Mouse (Mus musculus) liver, adult (tissue): ENCODE results near the gene Gm11541.

ENCODE experiments used
- GATA4 ChIP-seq: IDR thresholded peaks from 2 replicates; pipeline ENCODE4 v1.6.1; 2014; ENCODE audit warnings: mild to moderate bottlenecking, low read length; ENCODE audit not compliant: insufficient replicate concordance

The Gm11541 gene

DNA sequence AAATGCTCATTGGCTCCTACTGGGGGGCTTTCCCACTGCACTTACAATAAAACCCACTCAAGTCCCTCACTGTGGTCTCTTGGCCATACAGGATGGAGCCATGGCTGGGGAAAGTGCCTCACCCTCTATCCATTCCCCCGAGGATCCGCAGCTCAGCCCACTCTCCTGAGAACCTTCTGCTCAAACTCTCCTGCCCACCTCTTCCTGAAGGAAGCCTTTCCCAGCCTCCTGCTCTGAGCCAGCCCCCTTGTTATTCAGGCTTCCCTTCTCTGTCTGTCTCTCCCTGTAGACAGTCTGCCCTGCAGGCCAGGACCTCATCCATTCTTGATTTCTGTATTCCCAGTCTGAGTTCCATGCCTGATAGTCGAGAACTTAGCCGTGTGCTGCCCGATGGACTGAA lies 29.3 kb downstream of the Gm11541 start:
- no peak for TF ChIP-seq GATA4

DNA sequence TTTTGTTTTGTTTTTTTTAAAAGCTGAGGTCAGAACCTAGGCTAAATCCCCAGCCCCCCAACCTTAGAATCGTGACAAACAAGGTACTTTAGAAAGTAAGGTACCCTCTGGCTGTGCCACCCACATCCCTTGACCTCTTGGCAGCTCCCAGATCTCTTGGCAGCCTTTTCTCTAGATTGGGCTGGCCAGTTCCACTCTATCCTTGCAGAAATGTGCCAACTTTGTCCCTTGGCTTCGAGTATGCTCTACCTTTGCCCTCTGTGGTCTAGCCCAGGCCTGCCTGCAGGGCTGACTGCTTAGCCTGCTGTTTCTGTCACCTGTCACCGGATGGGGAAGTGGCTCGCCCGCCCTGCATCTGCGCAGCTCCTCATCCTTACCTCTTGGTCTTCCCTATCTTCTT lies 39.0 kb downstream of the Gm11541 start:
- TF ChIP-seq GATA4, result no peak

DNA sequence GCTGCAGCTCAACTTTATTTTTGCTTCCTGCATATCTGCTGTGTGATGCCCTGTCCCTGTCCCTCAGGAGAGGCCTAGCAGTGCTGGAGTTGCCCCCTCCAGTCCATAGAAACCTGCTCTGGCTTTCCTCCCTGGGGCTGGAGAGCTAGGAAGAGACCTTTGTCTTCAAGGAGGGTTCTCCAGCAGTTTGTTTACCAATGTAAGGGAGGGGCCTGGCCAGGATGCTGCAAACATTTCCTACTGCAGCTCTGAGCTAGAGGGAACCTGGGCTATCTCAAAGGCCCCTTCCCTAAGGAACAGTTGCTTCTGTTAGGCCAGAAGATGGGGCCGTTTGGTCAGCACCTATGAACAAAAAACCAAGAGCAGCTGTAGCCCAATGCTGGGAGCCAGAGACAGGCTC lies 43.0 kb downstream of the Gm11541 start:
- no peak for TF ChIP-seq GATA4

DNA sequence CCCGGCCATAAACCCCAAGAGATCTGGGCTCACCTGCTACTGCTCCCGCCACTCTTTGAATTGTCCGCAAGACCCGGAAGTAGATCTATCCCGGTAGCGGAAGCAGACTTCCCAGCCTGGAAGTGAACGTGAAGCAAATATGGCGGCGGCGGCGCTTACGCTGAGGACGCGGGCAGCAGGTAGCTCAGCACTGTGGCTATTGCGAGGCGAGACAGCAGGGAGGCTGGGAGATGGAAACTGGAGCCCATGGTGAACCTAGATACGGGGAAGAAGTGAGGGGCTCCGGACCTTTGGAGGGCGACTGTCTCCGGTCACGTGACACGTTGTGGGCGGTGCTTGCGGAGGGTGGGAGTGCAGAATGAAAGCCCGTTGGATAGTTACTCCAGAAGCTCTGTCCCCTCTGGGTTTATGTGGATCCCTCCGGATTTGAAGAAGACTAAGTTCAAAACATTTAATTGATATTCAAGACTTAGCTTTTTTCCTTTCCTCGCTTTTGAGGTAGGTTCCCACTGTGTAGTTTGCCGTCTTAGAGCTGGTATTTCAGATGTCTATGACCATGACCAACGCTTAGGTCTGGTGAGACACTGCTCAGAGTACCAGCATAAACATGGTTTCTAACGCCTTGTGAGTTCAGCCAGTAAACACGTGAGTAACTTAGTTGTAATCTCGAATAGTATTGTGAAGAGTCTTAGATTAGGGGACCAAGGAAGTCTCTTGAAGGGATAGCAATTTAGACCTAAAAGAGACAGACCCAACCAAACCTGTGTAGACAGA lies 50.4 kb downstream of the Gm11541 start, which contains the start of the genes Mrpl27 and Eme1:
TSS of gene Mrpl27 (plus strand) at position 105 of the 774 bp plus-strand sequence.
TSS of gene Eme1 (minus strand) at position 302 of the 774 bp plus-strand sequence.
- TF ChIP-seq GATA4, result no peak

DNA sequence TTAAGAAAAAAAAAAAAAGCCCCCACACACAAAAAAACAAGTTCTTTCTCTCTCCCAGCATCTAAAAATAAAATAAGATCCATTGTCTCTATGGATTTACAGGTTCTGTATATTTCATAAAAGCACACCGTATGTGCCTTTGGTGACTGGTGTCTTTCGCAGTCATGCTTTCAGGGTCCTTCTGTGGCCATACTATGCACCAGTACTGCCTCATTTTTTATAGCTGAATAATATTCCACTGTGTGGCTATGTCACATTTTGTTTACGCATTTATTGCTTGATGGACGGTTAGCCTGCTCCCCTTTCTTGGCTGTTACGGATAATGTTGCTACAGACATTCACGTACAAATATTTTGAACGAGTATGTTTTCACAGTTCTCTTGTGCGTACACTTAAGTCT lies 51.3 kb downstream of the Gm11541 start:
- no peak for TF ChIP-seq GATA4

DNA sequence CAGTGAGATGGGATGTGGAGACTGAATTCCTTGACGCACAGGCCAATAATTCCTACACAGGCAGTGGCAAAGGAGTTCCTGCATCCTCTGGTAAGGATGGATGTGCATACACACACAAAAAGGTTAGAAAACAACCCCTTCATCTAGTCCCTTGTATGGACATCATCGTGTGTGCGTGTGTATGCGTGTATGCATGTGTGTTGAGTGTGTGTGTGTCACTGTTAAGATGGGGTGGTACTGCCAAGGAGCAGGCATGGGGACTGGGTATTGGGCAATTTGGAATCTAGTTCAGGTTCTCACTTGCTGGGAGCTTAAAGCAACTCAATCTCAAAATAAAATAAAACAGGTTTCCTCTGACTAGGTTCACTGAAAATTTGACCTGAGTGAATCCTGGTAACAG lies 57.8 kb downstream of the Gm11541 start:
- no peak for TF ChIP-seq GATA4
